Mouse (Mus musculus) thymus, postnatal 10 days (tissue): ENCODE measurements around the gene Palm2.

Source experiments
- DNase-seq, 2 experiments: peaks; one replicate each; pipeline ENCODE4 v3.0.0; 2021; ENCODE audit warnings: low spot score in 2 of 2

Palm2 gene

GRCm38 (mm10) chr4:57755085-57755484 lies 321.0 kb downstream of the Palm2 start:
- DNase-seq: no peak

- no peak for DNase-seq
Measured at GRCm38 (mm10) chr4:57757997-57758396, 323.9 kb downstream of the Palm2 start.
